Mouse (Mus musculus) liver, postnatal 0 days (tissue): ENCODE results near the gene Gdap1l1.

Experiments
- CTCF ChIP-seq: sonication (generic); IDR thresholded peaks from 2 replicates; pipeline ENCODE4 v1.5.1; 2016; ENCODE audit warnings: antibody characterized with exemption, low read depth
- EP300 ChIP-seq: IDR thresholded peaks from 2 replicates; pipeline ENCODE4 v1.6.1; 2016; ENCODE audit warnings: antibody characterized with exemption, low read depth, mild to moderate bottlenecking

- TF ChIP-seq CTCF (no peak), EP300 (no peak)
These were observed 5.3 kb downstream of the Gdap1l1 start for GRCm38 (mm10) chr2:163443543-163443942.
